Mouse (Mus musculus) MEL (cell line): ENCODE measurements around the gene Gtf2a1. TPM values are rescaled to one million over a fixed set of nuclear protein-coding genes. Genes with fewer than 3 reads are reported as not detected.

Experiments
- DNase-seq: peaks from one replicate; pipeline ENCODE4 v3.0.0; 2011; ENCODE audit warnings: low read depth, low spot score
- H3K27ac ChIP-seq: 2 replicates; pipeline ENCODE4 v1.5.1; 2012; ENCODE audit warnings: low read depth, mild to moderate bottlenecking, control low read depth, low read length, moderate library complexity; ENCODE audit not compliant: control insufficient read depth
- H3K27me3 ChIP-seq, 2 experiments: fragments of 150-350 bp in 1 of 2; sonication (generic) in 1 of 2; 2 replicates each; pipeline ENCODE4 v1.6.1; 2012; ENCODE audit warnings: low read length in 2 of 2, mild to moderate bottlenecking in 2 of 2, improper control_type of control experiment in 1 of 2, moderate library complexity in 1 of 2; ENCODE audit not compliant: insufficient read depth in 2 of 2, control insufficient read depth in 1 of 2
- H3K36me3 ChIP-seq, 2 experiments: 2 replicates each; pipeline ENCODE4 v1.6.1; 2012 to 2014; ENCODE audit warnings: low read length in 2 of 2, improper control_type of control experiment in 1 of 2, inconsistent platforms in 1 of 2, mild to moderate bottlenecking in 1 of 2; ENCODE audit not compliant: insufficient read depth in 2 of 2, control insufficient read depth in 1 of 2
- H3K4me1 ChIP-seq, 2 experiments: fragments of 150-350 bp in 1 of 2; sonication (generic) in 1 of 2; 2 replicates each; pipeline ENCODE4 v1.6.1; 2012; ENCODE audit warnings: low read length in 2 of 2, improper control_type of control experiment in 1 of 2, mild to moderate bottlenecking in 1 of 2; ENCODE audit not compliant: insufficient read depth in 2 of 2, control insufficient read depth in 1 of 2
- H3K4me3 ChIP-seq, 2 experiments: fragments of 150-350 bp in 1 of 2; sonication (generic) in 1 of 2; 2 replicates each; pipeline ENCODE4 v1.5.1; 2012; ENCODE audit warnings: low read depth in 2 of 2, low read length in 2 of 2, mild to moderate bottlenecking in 2 of 2, moderate library complexity in 2 of 2, control low read depth in 1 of 2, improper control_type of control experiment in 1 of 2; ENCODE audit not compliant: control insufficient read depth in 1 of 2, insufficient read depth in 1 of 2
- H3K79me2 ChIP-seq: 2 replicates; pipeline ENCODE4 v1.6.1; 2012; ENCODE audit warnings: mild to moderate bottlenecking, low read length, moderate library complexity; ENCODE audit not compliant: control insufficient read depth, poor library complexity, insufficient read depth
- H3K9ac ChIP-seq: 2 replicates; pipeline ENCODE4 v1.6.1; 2012; ENCODE audit warnings: low read depth, mild to moderate bottlenecking, control low read depth, low read length, moderate library complexity; ENCODE audit not compliant: control insufficient read depth, poor library complexity, severe bottlenecking
- H3K9me3 ChIP-seq: fragments of 150-350 bp; sonication (generic); replicated peaks from 2 replicates; pipeline ENCODE4 v1.6.1; 2012; ENCODE audit warnings: mild to moderate bottlenecking, low read length, improper control_type of control experiment, moderate library complexity; ENCODE audit not compliant: insufficient read depth
- BHLHE40 ChIP-seq: IDR thresholded peaks from 2 replicates; pipeline ENCODE4 v1.6.1; 2012; ENCODE audit warnings: low read depth, mild to moderate bottlenecking, inconsistent platforms, low read length, improper control_type of control experiment, borderline replicate concordance
- CHD1 ChIP-seq: IDR thresholded peaks from 2 replicates; pipeline ENCODE4 v1.6.1; 2012; ENCODE audit warnings: low read depth, mild to moderate bottlenecking, inconsistent platforms, low read length, improper control_type of control experiment
- CHD2 ChIP-seq: IDR thresholded peaks from 2 replicates; pipeline ENCODE4 v1.6.1; 2011; ENCODE audit warnings: low read length, improper control_type of control experiment
- CTCF ChIP-seq, 3 experiments: IDR thresholded peaks in 2 of 3; conservative IDR thresholded peaks in 1 of 3; 2 replicates each; pipeline ENCODE4 v1.5.1; 2011 to 2012; ENCODE audit warnings: low read length in 3 of 3, low read depth in 2 of 3, mild to moderate bottlenecking in 2 of 3, improper control_type of control experiment in 1 of 3, inconsistent platforms in 1 of 3, mixed read lengths in 1 of 3, moderate library complexity in 1 of 3; ENCODE audit not compliant: control insufficient read depth in 1 of 3, insufficient read depth in 1 of 3, poor library complexity in 1 of 3, severe bottlenecking in 1 of 3
- E2F4 ChIP-seq: IDR thresholded peaks from 2 replicates; pipeline ENCODE4 v1.6.1; 2011; ENCODE audit warnings: low read depth, low read length, improper control_type of control experiment, borderline replicate concordance
- EP300 ChIP-seq, 2 experiments: IDR thresholded peaks; 2 replicates each; pipeline ENCODE4 v1.6.1; 2011; ENCODE audit warnings: improper control_type of control experiment in 2 of 2, low read length in 2 of 2, low read depth in 1 of 2, mild to moderate bottlenecking in 1 of 2
- ETS1 ChIP-seq: IDR thresholded peaks from 2 replicates; pipeline ENCODE4 v1.6.1; 2012; ENCODE audit warnings: low read depth, mild to moderate bottlenecking, inconsistent platforms, low read length, improper control_type of control experiment, moderate library complexity
- GABPA ChIP-seq: IDR thresholded peaks from 2 replicates; pipeline ENCODE4 v1.6.1; 2012; ENCODE audit warnings: low read depth, mild to moderate bottlenecking, inconsistent platforms, low read length, improper control_type of control experiment, moderate library complexity
- GATA1 ChIP-seq: IDR thresholded peaks from 2 replicates; pipeline ENCODE4 v1.6.1; 2011; ENCODE audit warnings: low read depth, low read length, improper control_type of control experiment
- JUND ChIP-seq: IDR thresholded peaks from 2 replicates; pipeline ENCODE4 v1.6.1; 2011; ENCODE audit warnings: low read depth, mild to moderate bottlenecking, improper control_type of control experiment, low read length
- KAT2A ChIP-seq: conservative IDR thresholded peaks from 2 replicates; pipeline ENCODE4 v1.6.1; 2012; ENCODE audit warnings: low read depth, low read length, improper control_type of control experiment, inconsistent platforms
- MAFK ChIP-seq: IDR thresholded peaks from 2 replicates; pipeline ENCODE4 v1.6.1; 2011; ENCODE audit warnings: low read depth, mild to moderate bottlenecking, low read length, improper control_type of control experiment, borderline replicate concordance
- MAX ChIP-seq: IDR thresholded peaks from 2 replicates; pipeline ENCODE4 v1.6.1; 2011; ENCODE audit warnings: low read length, improper control_type of control experiment
- MAZ ChIP-seq: IDR thresholded peaks from 2 replicates; pipeline ENCODE4 v1.6.1; 2012; ENCODE audit warnings: low read depth, mild to moderate bottlenecking, inconsistent platforms, low read length, improper control_type of control experiment
- MEF2A ChIP-seq: IDR thresholded peaks from 2 replicates; pipeline ENCODE4 v1.6.1; 2014; ENCODE audit warnings: low read depth, mild to moderate bottlenecking, inconsistent platforms, low read length, improper control_type of control experiment; ENCODE audit not compliant: poor library complexity, insufficient replicate concordance, severe bottlenecking; ENCODE audit errors: extremely low read depth
- MXI1 ChIP-seq: IDR thresholded peaks from 2 replicates; pipeline ENCODE4 v1.6.1; 2011; ENCODE audit warnings: mild to moderate bottlenecking, low read depth, low read length, improper control_type of control experiment
- MYC ChIP-seq: IDR thresholded peaks from 2 replicates; pipeline ENCODE4 v1.6.1; 2011; ENCODE audit warnings: low read depth, mild to moderate bottlenecking, low read length, improper control_type of control experiment, moderate library complexity
- POLR2A ChIP-seq, 2 experiments: IDR thresholded peaks; 2 replicates each; pipeline ENCODE4 v1.6.1; 2011 to 2012; ENCODE audit warnings: low read length in 2 of 2, mild to moderate bottlenecking in 2 of 2, control low read depth in 1 of 2, improper control_type of control experiment in 1 of 2, low read depth in 1 of 2, moderate library complexity in 1 of 2; ENCODE audit not compliant: control insufficient read depth in 1 of 2, insufficient read depth in 1 of 2, poor library complexity in 1 of 2
- POLR2AphosphoS5 ChIP-seq: IDR thresholded peaks from 2 replicates; pipeline ENCODE4 v1.6.1; 2012; ENCODE audit warnings: low read depth, borderline replicate concordance, mild to moderate bottlenecking, inconsistent platforms, low read length, moderate library complexity, mixed read lengths
- RAD21 ChIP-seq: IDR thresholded peaks from 2 replicates; pipeline ENCODE4 v1.6.1; 2011; ENCODE audit warnings: mild to moderate bottlenecking, low read depth, low read length, improper control_type of control experiment
- SIN3A ChIP-seq: IDR thresholded peaks from 2 replicates; pipeline ENCODE4 v1.6.1; 2012; ENCODE audit warnings: low read length, improper control_type of control experiment, inconsistent platforms
- SMC3 ChIP-seq: IDR thresholded peaks from 2 replicates; pipeline ENCODE4 v1.6.1; 2011; ENCODE audit warnings: low read depth, low read length, improper control_type of control experiment
- TCF12 ChIP-seq: IDR thresholded peaks from 2 replicates; pipeline ENCODE4 v1.6.1; 2014; ENCODE audit warnings: low read depth, mild to moderate bottlenecking, inconsistent platforms, low read length, improper control_type of control experiment, moderate library complexity
- UBTF ChIP-seq: IDR thresholded peaks from 2 replicates; pipeline ENCODE4 v1.6.1; 2012; ENCODE audit warnings: low read depth, mild to moderate bottlenecking, inconsistent platforms, low read length, improper control_type of control experiment, moderate library complexity, borderline replicate concordance; ENCODE audit not compliant: insufficient read depth
- ZC3H11A ChIP-seq: IDR thresholded peaks from 2 replicates; pipeline ENCODE4 v1.6.1; 2012; ENCODE audit warnings: low read depth, mild to moderate bottlenecking, inconsistent platforms, low read length, improper control_type of control experiment
- ZKSCAN1 ChIP-seq: IDR thresholded peaks from 2 replicates; pipeline ENCODE4 v1.6.1; 2012; ENCODE audit warnings: low read depth, mild to moderate bottlenecking, inconsistent platforms, low read length, improper control_type of control experiment, moderate library complexity
- ZMIZ1 ChIP-seq: IDR thresholded peaks from 2 replicates; pipeline ENCODE4 v1.6.1; 2012; ENCODE audit warnings: low read depth, mild to moderate bottlenecking, inconsistent platforms, low read length, improper control_type of control experiment, moderate library complexity
- polyA plus RNA-seq, 2 experiments: library from polyadenylated mRNA; stranded (reverse) in 1 of 2; unstranded in 1 of 2; fragments of >175 nt in 1 of 2; fragments of >200 nt in 1 of 2; gene quantifications; 2 replicates each; pipeline versions ENCODE4 v1.2.1 to v1.2.4; 2012; ENCODE audit warnings: low replicate concordance in 2 of 2, low read depth in 1 of 2; ENCODE audit not compliant: insufficient read length in 2 of 2, insufficient read depth in 1 of 2, missing spikeins in 1 of 2
- total RNA-seq: library from RNA; depleted of rRNA; stranded (reverse); fragments of 300-350 nt; gene quantifications from 2 replicates; pipeline ENCODE4 v1.2.3, GENCODE M21; 2012

The Gtf2a1 gene
- total and polyA plus RNA-seq, 3 experiments: 14.3 to 15.3 TPM; not detected in 1

- TF ChIP-seq ZC3H11A: no peak
- no peak for TF ChIP-seq SMC3
- TF ChIP-seq BHLHE40: no peak
- TF ChIP-seq, all 39 proteins: peak for 5
Observed at GRCm38 (mm10) chr12:91589542-91589846, 793 bp downstream of the Gtf2a1 start (continued).

GRCm38 (mm10) chr12:91588670-91589541 lies 1.4 kb downstream of the Gtf2a1 start:
- Histone ChIP-seq H3K27ac (peak overlapping the region; percentile 99), H3K9ac (peak overlapping the region; percentile 97)
- peak; percentile 42; the same call in 1 of the 2 replicates for TF ChIP-seq SIN3A
- 0 out of 4 replicates have a peak, but pooled peaks of 1 of the 2 experiments have one; percentile 39 for TF ChIP-seq POLR2A (IDR thresholded peaks at IDR 0.05; ENCODE audit: control insufficient read depth in 1 of 2, insufficient read depth in 1 of 2, low read depth in 1 of 2, low read length in 2 of 2, poor library complexity in 1 of 2)
- no peak for TF ChIP-seq CTCF (IDR thresholded peaks at IDR 0.05 in 2 of 3, conservative IDR thresholded peaks at IDR 0.05 in 1 of 3; ENCODE audit: control insufficient read depth in 1 of 3, insufficient read depth in 1 of 3, low read depth in 2 of 3, low read length in 3 of 3, poor library complexity in 1 of 3, severe bottlenecking in 1 of 3)
- 0 out of 2 replicates have a peak, but pooled peaks have one; percentile 10 for TF ChIP-seq MYC
- no peak for TF ChIP-seq GABPA
- TF ChIP-seq ETS1: peak; percentile 22; the same call in 1 of the 2 replicates
- no peak for TF ChIP-seq TCF12
- TF ChIP-seq BHLHE40: no peak
- no peak for TF ChIP-seq MXI1
- TF ChIP-seq MAZ: peak; percentile 7; the same call in 1 of the 2 replicates
- peak; percentile 99 for TF ChIP-seq CHD1
- no peak for TF ChIP-seq MEF2A
- TF ChIP-seq, all 39 proteins: peak for 6
- Histone ChIP-seq H3K79me2 (peaks cover 32% of the 10 kb centered on the region), H3K27me3 (no peaks in the 10 kb centered on the region), H3K4me3 (peak overlapping the region; percentile 75 to 90), H3K4me1 (peaks cover 5 to 19% of the 10 kb centered on the region in 2 experiments), H3K9me3 (no peaks in the 10 kb centered on the region), H3K36me3 (peaks cover 10 to 34% of the 10 kb centered on the region in 2 experiments)
- DNase-seq: peak; percentile 61

- Histone ChIP-seq H3K27ac (peak overlapping the region; percentile 99), H3K27me3 (no peaks in the 10 kb centered on the region), H3K9ac (peak overlapping the region; percentile 95), H3K4me1 (peaks cover 5 to 22% of the 10 kb centered on the region in 2 experiments), H3K4me3 (peak overlapping the region; percentile 75 to 90), H3K36me3 (peaks cover 13 to 40% of the 10 kb centered on the region in 2 experiments), H3K9me3 (no peaks in the 10 kb centered on the region), H3K79me2 (peaks cover 34% of the 10 kb centered on the region)
- DNase-seq: peak; percentile 89
- TF ChIP-seq MAX (no peak), POLR2AphosphoS5 (peak; percentile 70; the same call in 1 of the 2 replicates), MAZ (0 out of 2 replicates have a peak, but pooled peaks have one; percentile 5), POLR2A (IDR thresholded peaks at IDR 0.05; ENCODE audit: control insufficient read depth in 1 of 2, insufficient read depth in 1 of 2, low read depth in 1 of 2, low read length in 2 of 2, poor library complexity in 1 of 2) (peak; percentile 77 to 94), ZMIZ1 (peak; percentile 98), KAT2A (no peak), JUND (no peak), CHD2 (no peak), MAFK (no peak), GATA1 (no peak), SMC3 (no peak), RAD21 (no peak), EP300 (IDR thresholded peaks at IDR 0.05; ENCODE audit: low read depth in 1 of 2, low read length in 2 of 2) (no peak), ZKSCAN1 (no peak), UBTF (no peak), BHLHE40 (no peak), E2F4 (no peak)
Observed at GRCm38 (mm10) chr12:91588176-91588669, 2.1 kb downstream of the Gtf2a1 start.
